Mouse (Mus musculus): ENCODE results near the gene Wasl. TPM values are rescaled to one million over a fixed set of nuclear protein-coding genes. Genes with fewer than 3 reads are reported as not detected.

Wasl gene
- polyA plus RNA-seq, 1 experiment from 2014 or later, result 122 TPM

- Histone ChIP-seq H3K9ac (ENCODE audit: low read depth, low read length) (no peak overlapping the region), H3K27me3 (ENCODE audit: insufficient read depth, low read length) (no peaks in the 10 kb centered on the region), H3K4me3 (replicated peaks; ENCODE audit: low read depth, low read length) (no peak overlapping the region), H3K4me1 (replicated peaks; ENCODE audit: insufficient read depth, low read length) (no peaks in the 10 kb centered on the region), H3K27ac (no peak overlapping the region), H3K9me3 (replicated peaks; ENCODE audit: low read length) (no peaks in the 10 kb centered on the region; the same call in 1 of the 2 replicates), H3K36me3 (ENCODE audit: insufficient read depth, low read length) (no peaks in the 10 kb centered on the region), H3K4me2 (ENCODE audit: low read length) (no peak overlapping the region)
- no peak for TF ChIP-seq CTCF (IDR thresholded peaks at IDR 0.05; ENCODE audit: low read depth)
- ATAC-seq (replicated peaks; ENCODE audit: low FRiP score, low read depth) (no peak), DNase-seq (ENCODE audit: low spot score) (no peak)
Observed at GRCm38 (mm10) chr6:24573319-24573718, 91.5 kb downstream of the Wasl start.

- H3K4me2 ChIP-seq (ENCODE audit: low read length), result no peak overlapping the region
- no peaks in the 10 kb centered on the region for H3K4me1 ChIP-seq (replicated peaks; ENCODE audit: insufficient read depth, low read length)
- 85% methylated on average over 14 of the region's 14 CpGs for WGBS
- no peak overlapping the region for H3K4me3 ChIP-seq (replicated peaks; ENCODE audit: low read depth, low read length)
- no peaks in the 10 kb centered on the region for H3K36me3 ChIP-seq (ENCODE audit: insufficient read depth, low read length)
- no peak for ATAC-seq (replicated peaks; ENCODE audit: low FRiP score, low read depth)
- H3K27ac ChIP-seq, result no peak overlapping the region
- no peak overlapping the region for H3K9ac ChIP-seq (ENCODE audit: low read depth, low read length)
- no peak for TF ChIP-seq CTCF (IDR thresholded peaks at IDR 0.05; ENCODE audit: low read depth)
- no peak for DNase-seq (ENCODE audit: low spot score)
- no peaks in the 10 kb centered on the region for H3K27me3 ChIP-seq (ENCODE audit: insufficient read depth, low read length)
- H3K9me3 ChIP-seq (replicated peaks; ENCODE audit: low read length), result no peaks in the 10 kb centered on the region; the same call in 1 of the 2 replicates
Observed at GRCm38 (mm10) chr6:24572431-24572830, 92.4 kb downstream of the Wasl start.

- peak; percentile 36 for DNase-seq (ENCODE audit: low spot score)
- H3K9ac ChIP-seq (ENCODE audit: low read depth, low read length), result no peak overlapping the region
- peak overlapping the region; percentile 26; the same call in 1 of the 2 replicates for H3K27ac ChIP-seq
- no peak overlapping the region for H3K4me3 ChIP-seq (replicated peaks; ENCODE audit: low read depth, low read length)
- TF ChIP-seq CTCF (IDR thresholded peaks at IDR 0.05; ENCODE audit: low read depth), result no peak
- no peaks in the 10 kb centered on the region; the same call in 1 of the 2 replicates for H3K9me3 ChIP-seq (replicated peaks; ENCODE audit: low read length)
- no peaks in the 10 kb centered on the region for H3K36me3 ChIP-seq (ENCODE audit: insufficient read depth, low read length)
- no peak for ATAC-seq (replicated peaks; ENCODE audit: low FRiP score, low read depth)
- H3K4me1 ChIP-seq (replicated peaks; ENCODE audit: insufficient read depth, low read length), result no peaks in the 10 kb centered on the region
- WGBS, result 71% methylated on average over 6 of the region's 6 CpGs
- H3K4me2 ChIP-seq (ENCODE audit: low read length), result no peak overlapping the region
- no peaks in the 10 kb centered on the region for H3K27me3 ChIP-seq (ENCODE audit: insufficient read depth, low read length)
Observed at GRCm38 (mm10) chr6:24571126-24571525, 93.7 kb downstream of the Wasl start.

- Histone ChIP-seq H3K27ac (no peak overlapping the region), H3K9ac (ENCODE audit: low read depth, low read length) (no peak overlapping the region), H3K4me1 (replicated peaks; ENCODE audit: insufficient read depth, low read length) (no peaks in the 10 kb centered on the region), H3K4me3 (replicated peaks; ENCODE audit: low read depth, low read length) (no peak overlapping the region), H3K36me3 (ENCODE audit: insufficient read depth, low read length) (no peaks in the 10 kb centered on the region), H3K9me3 (replicated peaks; ENCODE audit: low read length) (no peaks in the 10 kb centered on the region; the same call in 1 of the 2 replicates), H3K27me3 (ENCODE audit: insufficient read depth, low read length) (no peaks in the 10 kb centered on the region), H3K4me2 (ENCODE audit: low read length) (no peak overlapping the region)
- DNase-seq (ENCODE audit: low spot score) (no peak), ATAC-seq (replicated peaks; ENCODE audit: low FRiP score, low read depth) (no peak)
- WGBS, result 72% methylated on average over 11 of the region's 11 CpGs
- TF ChIP-seq CTCF (IDR thresholded peaks at IDR 0.05; ENCODE audit: low read depth), result no peak
Observed at GRCm38 (mm10) chr6:24570278-24570677, 94.5 kb downstream of the Wasl start.

GRCm38 (mm10) chr6:24569711-24570110 lies 95.1 kb downstream of the Wasl start:
- ATAC-seq (replicated peaks; ENCODE audit: low FRiP score, low read depth) (no peak), DNase-seq (ENCODE audit: low spot score) (no peak)
- no peaks in the 10 kb centered on the region for H3K36me3 ChIP-seq (ENCODE audit: insufficient read depth, low read length)
- TF ChIP-seq CTCF (IDR thresholded peaks at IDR 0.05; ENCODE audit: low read depth), result no peak
- no peaks in the 10 kb centered on the region; the same call in 1 of the 2 replicates for H3K9me3 ChIP-seq (replicated peaks; ENCODE audit: low read length)
- no peak overlapping the region for H3K4me2 ChIP-seq (ENCODE audit: low read length)
- H3K9ac ChIP-seq (ENCODE audit: low read depth, low read length), result no peak overlapping the region
- no peaks in the 10 kb centered on the region for H3K4me1 ChIP-seq (replicated peaks; ENCODE audit: insufficient read depth, low read length)
- 79% methylated on average over 1 of the region's 1 CpGs for WGBS
- H3K4me3 ChIP-seq (replicated peaks; ENCODE audit: low read depth, low read length), result no peak overlapping the region
- no peaks in the 10 kb centered on the region for H3K27me3 ChIP-seq (ENCODE audit: insufficient read depth, low read length)
- H3K27ac ChIP-seq, result no peak overlapping the region

GRCm38 (mm10) chr6:24568963-24569362 lies 95.8 kb downstream of the Wasl start:
- Histone ChIP-seq H3K27ac (no peak overlapping the region), H3K9me3 (replicated peaks; ENCODE audit: low read length) (no peaks in the 10 kb centered on the region), H3K9ac (ENCODE audit: low read depth, low read length) (no peak overlapping the region), H3K4me3 (replicated peaks; ENCODE audit: low read depth, low read length) (no peak overlapping the region), H3K36me3 (ENCODE audit: insufficient read depth, low read length) (no peaks in the 10 kb centered on the region), H3K27me3 (ENCODE audit: insufficient read depth, low read length) (no peaks in the 10 kb centered on the region), H3K4me2 (ENCODE audit: low read length) (no peak overlapping the region), H3K4me1 (replicated peaks; ENCODE audit: insufficient read depth, low read length) (no peaks in the 10 kb centered on the region)
- DNase-seq (ENCODE audit: low spot score) (peak; percentile 34), ATAC-seq (replicated peaks; ENCODE audit: low FRiP score, low read depth) (no peak)
- WGBS, result 74% methylated on average over 5 of the region's 5 CpGs
- peak; percentile 64 for TF ChIP-seq CTCF (IDR thresholded peaks at IDR 0.05; ENCODE audit: low read depth)

- no peak for TF ChIP-seq CTCF (IDR thresholded peaks at IDR 0.05; ENCODE audit: low read depth)
- Histone ChIP-seq H3K4me2 (ENCODE audit: low read length) (no peak overlapping the region), H3K4me3 (replicated peaks; ENCODE audit: low read depth, low read length) (no peak overlapping the region), H3K9me3 (replicated peaks; ENCODE audit: low read length) (no peaks in the 10 kb centered on the region), H3K9ac (ENCODE audit: low read depth, low read length) (no peak overlapping the region), H3K4me1 (replicated peaks; ENCODE audit: insufficient read depth, low read length) (no peaks in the 10 kb centered on the region), H3K27ac (no peak overlapping the region), H3K27me3 (ENCODE audit: insufficient read depth, low read length) (no peaks in the 10 kb centered on the region), H3K36me3 (ENCODE audit: insufficient read depth, low read length) (no peaks in the 10 kb centered on the region)
- DNase-seq (ENCODE audit: low spot score) (no peak), ATAC-seq (replicated peaks; ENCODE audit: low FRiP score, low read depth) (no peak)
- WGBS, result 66% methylated on average over 1 of the region's 1 CpGs
Observed at GRCm38 (mm10) chr6:24564886-24565285, 99.9 kb downstream of the Wasl start.

All from kidney, postnatal 0 days (tissue).